Mouse (Mus musculus): ENCODE results near the gene Krt33a. TPM values are rescaled to one million over a fixed set of nuclear protein-coding genes. Genes with fewer than 3 reads are reported as not detected.

Gene Krt33a
- polyA plus RNA-seq, 1 experiment from 2014 or later, result not detected

- no peaks in the 10 kb centered on the region for H3K27me3 ChIP-seq
- 89% methylated on average over 5 of the region's 5 CpGs for WGBS
- no peaks in the 10 kb centered on the region for H3K4me1 ChIP-seq (replicated peaks)
- no peak overlapping the region for H3K27ac ChIP-seq (replicated peaks)
- H3K4me2 ChIP-seq, result no peak overlapping the region
- no peaks in the 10 kb centered on the region for H3K36me3 ChIP-seq
- H3K4me3 ChIP-seq, result no peak overlapping the region
- ATAC-seq (ENCODE audit: low read depth), result no peak
- no peaks in the 10 kb centered on the region for H3K9me3 ChIP-seq
- H3K9ac ChIP-seq, result no peak overlapping the region
Observed at GRCm38 (mm10) chr11:100008336-100008735, 7.7 kb downstream of the Krt33a start.

DNA sequence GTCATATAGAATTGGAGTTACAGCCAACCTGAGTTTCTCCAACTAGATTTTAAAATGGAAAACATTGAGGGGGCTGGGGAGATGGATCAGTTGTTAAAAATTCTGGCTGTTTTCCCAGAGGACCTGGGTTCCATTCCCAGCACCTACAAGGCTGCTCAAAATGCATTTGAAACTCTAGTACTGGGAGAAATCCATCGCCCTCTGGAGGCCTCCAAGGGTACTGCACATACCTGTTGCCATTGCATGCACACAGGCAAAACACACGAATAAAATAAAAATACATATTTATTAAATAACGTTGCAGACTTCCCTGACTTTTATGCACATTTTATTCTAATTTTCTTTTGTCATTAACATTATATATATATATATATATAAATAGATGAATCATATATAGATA, 9.4 kb downstream of the Krt33a start:
- no peak overlapping the region for H3K4me3 ChIP-seq
- 52% methylated on average over 3 of the region's 3 CpGs for WGBS
- H3K9me3 ChIP-seq, result no peaks in the 10 kb centered on the region
- no peaks in the 10 kb centered on the region for H3K4me1 ChIP-seq (replicated peaks)
- no peaks in the 10 kb centered on the region for H3K27me3 ChIP-seq
- H3K4me2 ChIP-seq, result no peak overlapping the region
- ATAC-seq (ENCODE audit: low read depth), result no peak
- H3K9ac ChIP-seq, result no peak overlapping the region
- H3K27ac ChIP-seq (replicated peaks), result no peak overlapping the region
- H3K36me3 ChIP-seq, result no peaks in the 10 kb centered on the region

DNA sequence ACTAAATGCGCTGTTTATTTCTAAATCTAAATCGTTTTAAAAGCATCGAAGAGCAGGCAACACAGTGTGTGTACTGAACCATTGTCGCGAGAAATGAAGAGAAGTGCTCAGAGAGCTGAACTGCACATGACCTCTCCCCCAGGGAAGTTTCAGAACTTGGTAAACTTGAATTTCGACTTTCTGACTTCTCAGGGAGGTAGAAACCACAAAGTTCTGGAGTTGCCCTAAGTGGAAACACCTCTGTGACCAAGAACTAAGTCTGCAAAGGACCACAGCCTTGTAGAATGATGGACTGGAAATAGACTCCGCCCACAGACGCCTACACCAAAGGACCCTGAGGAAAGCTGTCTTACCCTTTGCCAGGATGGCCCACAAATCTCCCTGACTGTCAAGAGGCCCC, 10.1 kb downstream of the Krt33a start:
- Histone ChIP-seq H3K36me3 (no peaks in the 10 kb centered on the region), H3K27ac (replicated peaks) (no peak overlapping the region), H3K9ac (no peak overlapping the region), H3K27me3 (no peaks in the 10 kb centered on the region), H3K4me2 (no peak overlapping the region), H3K9me3 (no peaks in the 10 kb centered on the region), H3K4me3 (no peak overlapping the region), H3K4me1 (replicated peaks) (no peaks in the 10 kb centered on the region)
- no peak for ATAC-seq (ENCODE audit: low read depth)
- WGBS, result 90% methylated on average over 8 of the region's 8 CpGs

DNA sequence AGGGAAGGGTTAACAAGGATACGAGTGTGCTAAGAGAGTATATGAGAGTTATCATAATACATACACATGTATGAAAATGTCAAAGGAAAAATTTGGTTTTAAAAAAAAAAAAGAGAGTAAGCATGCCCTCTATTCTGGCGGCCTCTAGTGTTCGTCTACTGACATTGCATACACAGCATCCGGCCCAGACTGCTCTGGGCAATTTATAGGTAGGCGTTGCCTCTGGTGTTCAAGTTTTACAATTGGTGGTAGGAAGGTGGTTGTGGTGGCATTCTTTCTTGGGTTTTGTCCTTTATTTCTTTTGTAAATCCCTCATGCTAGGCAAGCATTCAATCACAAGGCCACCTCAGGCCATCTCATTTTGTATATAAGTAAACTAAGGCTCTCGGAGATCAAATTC, 11.2 kb downstream of the Krt33a start:
- Histone ChIP-seq H3K27ac (replicated peaks) (no peak overlapping the region), H3K36me3 (no peaks in the 10 kb centered on the region), H3K4me1 (replicated peaks) (no peaks in the 10 kb centered on the region), H3K9ac (no peak overlapping the region), H3K27me3 (no peaks in the 10 kb centered on the region), H3K4me2 (no peak overlapping the region), H3K9me3 (no peaks in the 10 kb centered on the region), H3K4me3 (no peak overlapping the region)
- no peak for ATAC-seq (ENCODE audit: low read depth)
- 19% methylated on average over 6 of the region's 6 CpGs for WGBS

- Histone ChIP-seq H3K36me3 (no peaks in the 10 kb centered on the region), H3K27ac (replicated peaks) (no peak overlapping the region), H3K4me1 (replicated peaks) (no peaks in the 10 kb centered on the region), H3K4me2 (no peak overlapping the region), H3K9ac (no peak overlapping the region), H3K4me3 (no peak overlapping the region), H3K27me3 (peaks cover 12% of the 10 kb centered on the region), H3K9me3 (no peaks in the 10 kb centered on the region)
- 92% methylated on average over 7 of the region's 7 CpGs for WGBS
- no peak for ATAC-seq (ENCODE audit: low read depth)
Observed at GRCm38 (mm10) chr11:99999091-99999490, 16.9 kb downstream of the Krt33a start.

DNA sequence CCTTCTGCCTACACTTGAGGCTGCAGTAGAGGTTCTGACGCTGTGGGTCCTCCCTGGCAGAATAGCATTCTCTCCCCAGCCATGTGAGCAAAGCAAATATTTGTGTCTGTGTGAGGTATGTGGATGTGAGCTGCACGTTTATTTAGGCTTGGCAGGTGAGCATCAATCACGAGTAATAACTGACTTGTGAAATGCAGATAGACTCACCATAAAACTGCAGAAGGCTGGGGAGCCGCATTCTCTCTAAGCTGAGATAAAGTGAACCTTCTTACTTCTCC, 21.7 kb downstream of the Krt33a start:
- no peak overlapping the region for H3K4me3 ChIP-seq
- no peak for ATAC-seq (ENCODE audit: low read depth)
- H3K27me3 ChIP-seq, result peaks cover 28% of the 10 kb centered on the region
- H3K4me2 ChIP-seq, result no peak overlapping the region
- H3K27ac ChIP-seq (replicated peaks), result no peak overlapping the region
- no peaks in the 10 kb centered on the region for H3K36me3 ChIP-seq
- H3K9ac ChIP-seq, result no peak overlapping the region
- 53% methylated on average over 4 of the region's 4 CpGs for WGBS
- H3K4me1 ChIP-seq (replicated peaks), result peaks cover 7% of the 10 kb centered on the region; the same call in 1 of the 2 replicates
- no peaks in the 10 kb centered on the region for H3K9me3 ChIP-seq

GRCm38 (mm10) chr11:99993620-99994383, 22.2 kb downstream of the Krt33a start, which contains the start of gene Krtap17-1:
Krtap17-1 (minus strand) TSS chr11:99993994.
- Histone ChIP-seq H3K9ac (peak within 1 kb of the TSS; percentile 53), H3K4me3 (peak within 1 kb of the TSS; percentile 22), H3K4me1 (replicated peaks) (peaks cover 7% of the 10 kb centered on the region; the same call in 1 of the 2 replicates), H3K27me3 (peaks cover 28% of the 10 kb centered on the region), H3K9me3 (no peaks in the 10 kb centered on the region), H3K4me2 (peak within 1 kb of the TSS; percentile 43), H3K27ac (replicated peaks) (no peak within 1 kb of the TSS), H3K36me3 (no peaks in the 10 kb centered on the region)
- 32% methylated on average over 25 of the region's 26 CpGs for WGBS
- no peak for ATAC-seq (ENCODE audit: low read depth)

DNA sequence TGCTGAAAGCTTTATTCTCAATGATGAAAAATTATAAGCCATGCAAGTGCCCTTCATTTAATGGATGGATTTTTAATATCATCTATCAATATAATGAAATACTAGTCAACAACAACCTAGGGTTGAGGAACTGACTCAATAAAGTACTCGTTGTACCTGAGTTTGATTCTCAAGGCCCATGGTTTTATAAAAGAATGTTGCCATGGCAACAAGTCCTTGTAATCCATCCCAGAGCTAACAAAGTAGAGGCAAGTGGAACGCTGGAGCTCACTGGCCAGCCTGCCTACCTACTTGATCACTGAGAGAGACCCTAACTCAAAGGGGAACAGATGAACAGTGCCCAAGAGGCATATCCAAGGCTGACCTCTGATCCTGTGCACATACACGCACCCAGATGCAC, 25.4 kb downstream of the Krt33a start:
- H3K4me1 ChIP-seq (replicated peaks), result peaks cover 13% of the 10 kb centered on the region; the same call in 1 of the 2 replicates
- H3K9me3 ChIP-seq, result no peaks in the 10 kb centered on the region
- H3K4me2 ChIP-seq, result no peak overlapping the region
- no peak overlapping the region for H3K9ac ChIP-seq
- H3K27me3 ChIP-seq, result peaks cover 25% of the 10 kb centered on the region
- WGBS, result 69% methylated on average over 3 of the region's 3 CpGs
- no peak overlapping the region for H3K4me3 ChIP-seq
- H3K36me3 ChIP-seq, result no peaks in the 10 kb centered on the region
- no peak overlapping the region for H3K27ac ChIP-seq (replicated peaks)
- ATAC-seq (ENCODE audit: low read depth), result no peak

DNA sequence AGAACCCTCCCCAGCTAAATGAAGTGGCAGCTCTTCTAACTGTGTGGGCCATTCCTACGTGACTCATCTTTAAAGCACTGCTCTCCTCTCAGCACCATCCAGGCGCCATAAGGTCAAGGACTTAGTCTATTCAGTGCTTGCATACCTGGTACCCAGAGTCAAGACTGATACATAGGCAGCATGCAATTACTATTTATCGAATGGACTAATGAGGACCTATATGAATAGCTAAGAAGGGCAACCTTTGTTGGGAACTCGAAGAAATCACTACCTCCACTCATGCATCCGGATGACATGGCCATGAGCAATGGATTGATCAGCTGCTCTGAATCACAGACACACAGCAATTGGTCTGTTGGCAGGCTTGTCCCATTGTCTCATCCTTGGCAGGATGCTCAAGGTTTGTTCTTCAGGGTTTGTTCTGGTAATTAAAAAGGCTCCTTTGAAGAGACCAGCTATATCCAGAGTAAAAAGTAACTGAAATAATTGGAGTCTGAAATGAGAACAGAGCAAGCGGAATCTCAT, 26.1 kb downstream of the Krt33a start:
- no peaks in the 10 kb centered on the region for H3K9me3 ChIP-seq
- no peak for ATAC-seq (ENCODE audit: low read depth)
- peaks cover 20% of the 10 kb centered on the region for H3K27me3 ChIP-seq
- H3K4me2 ChIP-seq, result no peak overlapping the region
- H3K9ac ChIP-seq, result no peak overlapping the region
- no peak overlapping the region for H3K27ac ChIP-seq (replicated peaks)
- no peaks in the 10 kb centered on the region for H3K36me3 ChIP-seq
- no peak overlapping the region for H3K4me3 ChIP-seq
- 87% methylated on average over 6 of the region's 6 CpGs for WGBS
- H3K4me1 ChIP-seq (replicated peaks), result peaks cover 13% of the 10 kb centered on the region; the same call in 1 of the 2 replicates

- H3K4me1 ChIP-seq (replicated peaks), result peaks cover 9% of the 10 kb centered on the region; the same call in 1 of the 2 replicates
- no peak overlapping the region for H3K4me3 ChIP-seq
- H3K36me3 ChIP-seq, result no peaks in the 10 kb centered on the region
- H3K4me2 ChIP-seq, result no peak overlapping the region
- 96% methylated on average over 3 of the region's 3 CpGs for WGBS
- no peak overlapping the region for H3K27ac ChIP-seq (replicated peaks)
- no peak overlapping the region for H3K9ac ChIP-seq
- peaks cover 11% of the 10 kb centered on the region for H3K27me3 ChIP-seq
- no peaks in the 10 kb centered on the region for H3K9me3 ChIP-seq
- ATAC-seq (ENCODE audit: low read depth), result no peak
Observed at GRCm38 (mm10) chr11:99988530-99988929, 27.5 kb downstream of the Krt33a start.

- H3K27ac ChIP-seq (replicated peaks), result 0 out of 2 replicates have a peak within 1 kb of the TSS, but pooled peaks have one; percentile 38
- ATAC-seq (ENCODE audit: low read depth), result 0 out of 2 replicates have a peak, but pooled peaks have one; percentile 15
Observed at GRCm38 (mm10) chr11:99986180-99986647, 29.8 kb downstream of the Krt33a start, which contains the start of gene Krtap16-1. Krtap16-1 (minus strand) TSS chr11:99986597.

GRCm38 (mm10) chr11:99985291-99986092, 30.5 kb downstream of the Krt33a start:
- Histone ChIP-seq H3K9ac (no peak overlapping the region), H3K4me3 (no peak overlapping the region)

More at GRCm38 (mm10) chr11:99986180-99986647, 29.8 kb downstream of the Krt33a start, which contains the start of gene Krtap16-1:
- Histone ChIP-seq H3K4me2 (0 out of 2 replicates have a peak within 1 kb of the TSS, but pooled peaks have one; percentile 7), H3K9me3 (no peaks in the 10 kb centered on the region), H3K4me3 (no peak within 1 kb of the TSS), H3K36me3 (no peaks in the 10 kb centered on the region), H3K9ac (no peak within 1 kb of the TSS), H3K27me3 (no peaks in the 10 kb centered on the region), H3K4me1 (replicated peaks) (peaks cover 6% of the 10 kb centered on the region; the same call in 1 of the 2 replicates)
- 77% methylated on average over 8 of the region's 8 CpGs for WGBS

More at GRCm38 (mm10) chr11:99985291-99986092, 30.5 kb downstream of the Krt33a start:
- Histone ChIP-seq H3K4me1 (replicated peaks) (peaks cover 6% of the 10 kb centered on the region; the same call in 1 of the 2 replicates), H3K27me3 (no peaks in the 10 kb centered on the region), H3K36me3 (no peaks in the 10 kb centered on the region), H3K4me2 (0 out of 2 replicates have a peak overlapping the region, but pooled peaks have one; percentile 7), H3K9me3 (no peaks in the 10 kb centered on the region), H3K27ac (replicated peaks) (0 out of 2 replicates have a peak overlapping the region, but pooled peaks have one; percentile 38)
- 75% methylated on average over 20 of the region's 20 CpGs for WGBS
- ATAC-seq (ENCODE audit: low read depth), result peak; percentile 91
